Mouse (Mus musculus): ENCODE measurements around the gene Cbll1. TPM values are rescaled to one million over a fixed set of nuclear protein-coding genes. Genes with fewer than 3 reads are reported as not detected.

Gene Cbll1
- polyA plus RNA-seq (2016; fragmentation: Nextera tagmentation; extraction: Ambion mirVana): 15.9 and 18.1 TPM in 2 replicates

DNA sequence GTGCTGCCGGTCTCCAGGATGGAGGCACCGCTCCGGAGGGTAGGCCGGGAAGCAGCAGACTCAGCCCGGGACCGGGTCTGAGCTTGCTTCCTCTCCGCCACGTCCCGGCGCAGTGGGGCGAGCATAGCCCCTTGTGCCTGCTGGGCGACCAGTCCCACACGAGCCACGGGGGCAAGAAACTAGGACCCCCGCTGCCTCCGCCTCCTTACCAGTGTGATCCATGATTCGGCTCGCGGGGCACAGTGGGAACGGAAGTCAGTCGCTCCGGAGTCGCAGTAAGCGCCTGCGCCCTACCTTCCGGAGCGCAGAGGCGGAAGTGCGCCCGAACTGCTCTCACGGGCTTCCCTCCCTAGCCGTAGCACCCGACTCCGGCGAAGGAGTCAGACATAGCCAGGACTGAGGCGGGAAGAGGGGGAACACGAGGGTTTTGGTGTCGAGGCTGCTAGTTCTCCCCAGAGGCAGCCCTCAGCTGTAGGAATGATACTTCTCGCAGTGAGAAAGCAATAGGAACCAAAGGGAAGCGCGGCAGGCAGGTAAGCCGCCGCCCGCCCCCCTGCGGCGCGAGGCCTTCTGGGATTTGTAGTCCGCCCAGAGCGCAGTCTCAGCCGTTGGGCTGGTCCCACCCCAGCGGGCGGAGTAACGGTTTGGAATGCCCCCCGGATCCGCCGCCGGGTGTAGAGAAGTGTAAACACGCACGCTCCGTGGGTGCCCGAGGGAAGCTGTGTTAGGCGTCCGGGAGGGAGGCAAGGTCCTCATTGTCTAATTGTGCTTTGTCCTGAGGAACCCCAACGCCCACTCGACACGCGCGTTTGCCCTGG lies at the start of gene Cbll1:
Gene Cbll1, minus strand, starts transcription at position 303 of the 818 bp plus-strand sequence.
- H3K27me3 ChIP-seq: no peaks in the 10 kb centered on the region
- peaks cover 15% of the 10 kb centered on the region for H3K4me1 ChIP-seq
- H3K9ac ChIP-seq: peak within 1 kb of the TSS; percentile 76
- peak within 1 kb of the TSS; percentile 88 for H3K4me3 ChIP-seq
- no peaks in the 10 kb centered on the region for H3K9me3 ChIP-seq (replicated peaks)
- H3K36me3 ChIP-seq: no peaks in the 10 kb centered on the region
- ATAC-seq (ENCODE audit: low FRiP score): peak; percentile 98
- peak within 1 kb of the TSS; percentile 73 for H3K4me2 ChIP-seq (replicated peaks)
- peak within 1 kb of the TSS; percentile 95 for H3K27ac ChIP-seq
- WGBS: under 1% methylated on average over 68 of the region's 68 CpGs

DNA sequence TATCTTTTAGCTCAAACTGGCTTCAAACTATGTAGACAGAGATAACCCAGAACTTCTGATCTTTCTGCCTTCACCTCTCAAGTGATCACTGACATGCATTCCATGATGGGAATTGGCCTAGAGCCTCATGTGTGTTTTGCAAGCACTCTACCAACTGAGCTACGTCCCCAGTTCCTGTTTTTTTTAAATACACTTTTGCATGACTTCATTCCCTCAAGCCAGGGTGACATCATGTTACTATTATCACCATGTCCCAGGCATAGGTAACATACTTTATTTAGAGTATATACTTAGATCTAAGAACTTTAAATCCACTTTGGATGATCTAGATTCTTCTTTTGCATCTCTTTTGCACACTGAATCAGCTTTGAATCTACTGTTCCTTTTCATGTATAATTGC lies 46.6 kb upstream of the Cbll1 start:
- Histone ChIP-seq H3K36me3 (no peaks in the 10 kb centered on the region), H3K4me2 (replicated peaks) (no peak overlapping the region), H3K9ac (no peak overlapping the region), H3K9me3 (replicated peaks) (no peaks in the 10 kb centered on the region), H3K27me3 (no peaks in the 10 kb centered on the region), H3K4me1 (no peaks in the 10 kb centered on the region), H3K27ac (no peak overlapping the region), H3K4me3 (no peak overlapping the region)
- no peak for ATAC-seq (ENCODE audit: low FRiP score)
- WGBS: 82% methylated on average over 1 of the region's 1 CpGs

DNA sequence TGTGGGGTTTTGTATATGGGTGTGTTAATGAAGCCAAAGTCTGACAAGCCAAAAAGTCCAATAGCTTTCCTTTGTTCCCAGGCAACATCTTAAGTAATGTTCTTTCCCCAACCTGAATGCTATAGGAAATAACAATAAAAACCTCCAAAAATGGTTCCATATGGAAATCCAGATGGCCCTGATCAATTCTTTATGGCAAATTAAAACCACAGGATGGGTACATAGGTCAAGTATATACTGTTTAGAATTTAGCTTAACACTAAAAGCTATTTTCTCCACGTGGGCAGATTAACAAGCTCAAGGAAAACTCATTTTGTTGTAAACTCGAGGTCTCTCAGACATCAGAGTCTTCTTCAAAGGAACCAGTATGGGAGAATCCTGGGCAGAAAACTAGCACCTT lies 45.8 kb upstream of the Cbll1 start:
- Histone ChIP-seq H3K9me3 (replicated peaks) (no peaks in the 10 kb centered on the region), H3K4me3 (no peak overlapping the region), H3K4me2 (replicated peaks) (no peak overlapping the region), H3K36me3 (no peaks in the 10 kb centered on the region), H3K9ac (no peak overlapping the region), H3K27me3 (no peaks in the 10 kb centered on the region), H3K27ac (no peak overlapping the region), H3K4me1 (no peaks in the 10 kb centered on the region)
- ATAC-seq (ENCODE audit: low FRiP score): no peak
- 64% methylated on average over 2 of the region's 2 CpGs for WGBS

DNA sequence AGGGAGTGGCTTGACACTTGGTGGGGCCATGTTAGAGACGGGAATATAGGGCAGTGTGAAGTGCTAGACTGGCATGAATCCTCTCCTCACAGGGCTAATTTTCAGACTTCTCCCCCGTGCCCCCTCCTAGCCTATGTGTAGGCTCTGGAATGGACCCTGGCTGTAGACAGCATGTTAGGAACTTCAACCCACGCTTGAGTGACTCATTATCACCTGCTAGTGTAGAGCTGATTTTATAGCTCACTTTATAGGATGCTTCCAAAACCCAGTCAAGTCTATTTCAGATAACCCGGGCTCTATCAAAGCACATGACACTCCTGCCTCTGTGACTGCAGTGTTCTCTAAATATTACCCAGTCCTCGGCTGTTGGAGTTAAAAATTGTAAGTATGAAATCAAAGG lies 42.1 kb upstream of the Cbll1 start:
- 81% methylated on average over 5 of the region's 5 CpGs for WGBS
- Histone ChIP-seq H3K4me3 (no peak overlapping the region), H3K4me2 (replicated peaks) (no peak overlapping the region), H3K27ac (no peak overlapping the region), H3K36me3 (no peaks in the 10 kb centered on the region), H3K27me3 (no peaks in the 10 kb centered on the region), H3K9me3 (replicated peaks) (no peaks in the 10 kb centered on the region), H3K4me1 (no peaks in the 10 kb centered on the region), H3K9ac (no peak overlapping the region)
- no peak for ATAC-seq (ENCODE audit: low FRiP score)

DNA sequence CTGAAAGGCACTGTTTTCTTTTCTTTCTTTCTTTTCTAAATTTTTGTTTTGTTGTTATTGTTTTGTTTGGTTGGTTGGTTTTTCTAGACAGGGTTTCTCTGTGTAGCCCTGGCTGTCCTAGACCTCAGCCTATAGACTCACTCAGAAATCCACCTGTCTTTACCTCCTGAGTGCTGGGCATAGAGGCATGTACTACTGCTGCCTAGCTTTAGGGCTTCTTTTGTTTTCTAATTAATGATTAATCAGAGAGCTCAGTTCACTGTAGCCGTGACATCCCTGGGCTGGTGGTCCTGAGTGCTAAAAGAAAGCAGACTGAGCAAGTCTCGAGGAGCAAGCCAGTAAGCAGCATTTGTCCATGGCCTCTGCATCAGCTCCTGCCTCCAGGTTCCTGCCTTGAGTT lies 40.4 kb upstream of the Cbll1 start:
- Histone ChIP-seq H3K4me3 (no peak overlapping the region), H3K36me3 (no peaks in the 10 kb centered on the region), H3K4me1 (no peaks in the 10 kb centered on the region), H3K4me2 (replicated peaks) (no peak overlapping the region), H3K9ac (no peak overlapping the region), H3K27ac (no peak overlapping the region), H3K27me3 (no peaks in the 10 kb centered on the region), H3K9me3 (replicated peaks) (no peaks in the 10 kb centered on the region)
- ATAC-seq (ENCODE audit: low FRiP score): no peak
- WGBS: 59% methylated on average over 2 of the region's 2 CpGs

DNA sequence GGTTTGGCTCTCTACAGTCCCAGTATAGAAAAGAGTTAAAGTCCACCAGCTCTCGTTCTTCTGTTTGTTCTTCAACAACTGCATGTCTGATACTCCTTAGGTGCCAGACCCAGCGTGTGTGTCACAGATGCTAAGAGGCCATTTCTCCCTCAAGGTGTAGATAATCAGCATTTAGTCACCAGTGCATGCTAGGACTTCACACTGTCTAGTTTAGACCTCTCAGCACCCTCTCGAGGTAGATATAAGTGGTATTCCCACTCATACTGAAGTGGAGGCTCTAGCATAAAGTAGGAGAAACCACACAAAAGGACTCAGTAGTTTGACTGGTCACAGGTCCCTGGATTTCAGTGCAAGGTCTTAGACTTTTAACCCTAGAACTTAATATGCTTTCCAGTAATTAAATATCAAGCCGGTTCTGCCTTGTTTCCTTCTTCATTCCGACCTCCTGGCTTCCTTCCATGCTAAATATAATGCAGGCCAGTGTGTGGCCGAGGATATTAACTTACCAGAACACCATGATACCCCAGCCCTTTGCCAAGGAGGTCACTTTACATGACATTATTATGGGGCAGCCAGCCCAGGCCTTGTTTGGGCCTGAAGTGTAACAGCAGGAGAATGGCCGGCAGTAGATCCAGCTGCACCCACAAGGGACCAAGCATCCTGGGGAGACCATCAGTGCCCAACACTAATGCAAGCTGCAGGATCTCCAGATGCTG lies 38.3 kb upstream of the Cbll1 start:
- H3K9me3 ChIP-seq (replicated peaks): no peaks in the 10 kb centered on the region
- no peak overlapping the region for H3K4me2 ChIP-seq (replicated peaks)
- H3K4me1 ChIP-seq: peaks cover 3% of the 10 kb centered on the region; the same call in 1 of the 2 replicates
- WGBS: 75% methylated on average over 7 of the region's 7 CpGs
- no peaks in the 10 kb centered on the region for H3K36me3 ChIP-seq
- H3K4me3 ChIP-seq: no peak overlapping the region
- ATAC-seq (ENCODE audit: low FRiP score): no peak
- H3K27ac ChIP-seq: no peak overlapping the region
- no peaks in the 10 kb centered on the region for H3K27me3 ChIP-seq
- H3K9ac ChIP-seq: no peak overlapping the region

DNA sequence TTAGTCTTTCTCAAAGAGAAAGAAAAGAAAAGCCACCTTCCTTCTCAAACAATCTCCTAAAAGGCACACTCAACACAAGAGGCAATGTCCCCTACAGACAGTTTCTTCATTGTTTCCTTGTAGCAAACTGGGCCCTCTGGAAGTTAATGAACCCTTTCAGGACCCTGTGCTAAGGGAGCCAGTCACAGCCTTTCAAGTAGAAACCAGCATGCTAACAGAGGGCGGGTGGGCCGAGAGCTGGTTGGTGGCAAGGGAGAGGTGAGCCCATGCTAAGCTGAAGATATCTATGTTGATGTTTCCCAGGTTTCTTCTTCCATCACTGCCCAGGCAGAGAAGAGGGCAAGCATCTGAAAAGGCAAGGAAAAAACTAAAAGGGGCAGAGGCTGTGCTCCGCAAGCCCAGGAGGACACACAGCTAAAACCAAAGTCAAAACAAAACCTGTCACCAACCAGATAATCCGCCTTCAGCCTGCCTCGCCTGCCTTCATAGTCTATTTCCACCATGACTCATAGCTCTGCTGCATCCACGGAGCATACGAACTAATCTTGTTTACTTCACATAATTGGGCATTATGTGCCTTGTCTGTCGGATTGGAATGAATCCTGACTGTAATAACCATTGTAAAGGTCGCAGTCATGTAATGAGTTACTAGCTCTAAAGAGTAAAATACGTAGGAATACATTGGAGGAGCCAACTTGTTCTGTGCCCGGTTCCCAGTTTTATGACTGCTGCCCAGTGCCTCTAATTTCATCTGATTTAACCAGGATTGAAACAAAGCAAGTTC lies 34.8 kb upstream of the Cbll1 start:
- Histone ChIP-seq H3K27ac (no peak overlapping the region), H3K27me3 (no peaks in the 10 kb centered on the region), H3K4me1 (peaks cover 3% of the 10 kb centered on the region; the same call in 1 of the 2 replicates), H3K36me3 (no peaks in the 10 kb centered on the region), H3K9me3 (replicated peaks) (no peaks in the 10 kb centered on the region), H3K4me3 (no peak overlapping the region), H3K4me2 (replicated peaks) (no peak overlapping the region), H3K9ac (no peak overlapping the region)
- WGBS: 77% methylated on average over 11 of the region's 11 CpGs
- no peak for ATAC-seq (ENCODE audit: low FRiP score)

DNA sequence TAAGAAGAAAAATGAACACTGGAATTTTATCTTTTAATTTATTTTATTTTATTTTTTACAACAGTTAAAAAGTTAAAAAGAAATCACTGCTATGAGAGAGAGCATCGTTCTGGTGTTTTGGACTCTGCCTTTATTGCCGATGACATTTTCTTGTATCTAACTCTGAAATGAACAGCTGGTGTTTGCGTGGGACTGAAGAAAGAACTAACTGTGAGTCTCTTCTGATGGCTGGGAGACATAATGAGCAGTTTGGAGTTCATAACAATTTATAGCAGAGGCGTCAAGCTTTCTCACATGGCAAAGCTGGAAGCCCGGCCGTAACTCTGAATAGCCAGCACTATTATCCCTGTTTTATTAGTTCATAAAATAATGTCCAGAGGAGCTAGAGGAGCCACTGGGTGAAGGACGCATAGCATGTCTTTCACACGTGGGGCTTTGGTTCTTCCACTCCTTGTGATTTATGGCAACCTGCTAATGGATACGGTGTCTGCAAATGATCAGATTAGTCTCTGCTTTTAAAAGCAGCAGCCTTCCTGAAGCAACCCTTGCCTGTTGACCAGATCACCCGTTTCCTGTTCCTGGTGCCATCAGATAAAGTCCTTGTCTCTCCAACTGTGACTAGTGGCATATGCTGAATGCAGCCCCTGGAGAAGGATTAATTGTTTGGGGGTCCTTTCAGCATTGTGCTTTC lies 33.9 kb upstream of the Cbll1 start:
- no peak for ATAC-seq (ENCODE audit: low FRiP score)
- Histone ChIP-seq H3K4me2 (replicated peaks) (no peak overlapping the region), H3K27ac (no peak overlapping the region), H3K9me3 (replicated peaks) (no peaks in the 10 kb centered on the region), H3K9ac (no peak overlapping the region), H3K4me1 (peaks cover 3% of the 10 kb centered on the region; the same call in 1 of the 2 replicates), H3K27me3 (no peaks in the 10 kb centered on the region), H3K36me3 (no peaks in the 10 kb centered on the region), H3K4me3 (no peak overlapping the region)
- 85% methylated on average over 10 of the region's 10 CpGs for WGBS

DNA sequence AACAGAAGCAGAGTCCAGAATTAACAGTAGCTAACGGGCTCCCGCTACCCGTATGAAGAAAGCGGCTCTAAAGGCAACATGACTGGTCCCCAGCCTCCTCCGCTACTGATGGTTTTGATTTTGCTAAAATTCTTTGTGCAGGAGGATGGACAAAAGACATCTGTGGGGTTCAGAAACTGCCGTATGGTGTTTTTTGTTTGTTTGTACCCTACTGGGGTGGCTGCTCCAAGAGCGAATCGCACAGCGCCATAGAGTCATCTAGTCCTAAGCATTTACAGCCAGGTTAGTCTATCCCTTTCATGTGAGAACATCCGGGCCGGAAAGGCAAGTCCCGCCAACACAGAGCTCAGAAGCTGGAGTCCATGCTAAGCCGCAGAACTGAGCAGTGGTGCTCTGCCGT lies 32.6 kb upstream of the Cbll1 start:
- peaks cover 3% of the 10 kb centered on the region; the same call in 1 of the 2 replicates for H3K4me1 ChIP-seq

DNA sequence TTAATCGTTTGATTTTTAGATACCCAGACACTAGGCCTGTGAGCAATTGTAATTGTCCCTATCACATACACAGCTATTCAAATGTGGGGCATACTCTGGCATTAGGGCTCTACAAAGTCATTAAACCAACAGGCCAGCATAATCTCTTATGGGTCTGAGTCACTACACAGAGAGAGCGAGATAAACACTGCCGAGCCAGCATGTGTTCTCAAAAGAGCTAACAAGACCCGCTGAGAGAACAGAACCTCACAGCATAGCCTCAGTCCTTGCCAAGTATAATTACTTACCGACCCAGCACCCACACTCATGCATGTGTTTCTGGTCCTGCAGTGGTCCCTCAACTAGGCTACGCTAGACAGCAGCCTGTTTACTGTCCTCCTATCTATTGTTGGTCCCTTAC lies 28.0 kb upstream of the Cbll1 start:
- WGBS: 63% methylated on average over 6 of the region's 6 CpGs
- no peak for ATAC-seq (ENCODE audit: low FRiP score)

More for the DNA sequence above, 32.6 kb upstream of the Cbll1 start:
- no peaks in the 10 kb centered on the region for H3K27me3 ChIP-seq
- no peak overlapping the region for H3K27ac ChIP-seq
- H3K36me3 ChIP-seq: no peaks in the 10 kb centered on the region
- no peak overlapping the region for H3K9ac ChIP-seq
- ATAC-seq (ENCODE audit: low FRiP score): no peak
- H3K9me3 ChIP-seq (replicated peaks): no peaks in the 10 kb centered on the region
- no peak overlapping the region for H3K4me2 ChIP-seq (replicated peaks)
- 76% methylated on average over 14 of the region's 14 CpGs for WGBS
- no peak overlapping the region for H3K4me3 ChIP-seq

DNA sequence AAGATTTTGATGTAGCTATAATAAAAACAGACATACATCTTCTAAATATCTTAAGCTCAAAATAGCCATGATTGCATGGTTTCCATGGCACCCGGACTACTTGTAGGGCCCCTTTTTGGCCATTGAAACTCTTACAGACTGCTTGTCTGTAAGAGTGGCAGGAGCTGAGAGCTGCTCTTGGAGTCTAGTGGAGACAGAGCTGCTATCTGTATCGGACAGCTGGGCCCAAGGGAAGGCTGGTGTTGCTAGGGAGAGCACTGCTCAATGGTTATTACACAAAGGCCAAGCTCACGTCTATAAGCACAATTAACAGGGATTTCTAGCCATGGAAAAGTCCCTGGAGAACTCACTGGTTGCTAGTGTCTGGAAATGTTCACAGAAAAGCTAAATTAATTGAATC lies 22.0 kb upstream of the Cbll1 start:
- Histone ChIP-seq H3K4me2 (replicated peaks) (no peak overlapping the region), H3K27me3 (no peaks in the 10 kb centered on the region), H3K9ac (no peak overlapping the region), H3K4me3 (no peak overlapping the region), H3K4me1 (no peaks in the 10 kb centered on the region), H3K27ac (no peak overlapping the region), H3K36me3 (no peaks in the 10 kb centered on the region), H3K9me3 (replicated peaks) (no peaks in the 10 kb centered on the region)
- 67% methylated on average over 3 of the region's 3 CpGs for WGBS
- ATAC-seq (ENCODE audit: low FRiP score): no peak; the same call in 1 of the 2 replicates

More for the DNA sequence above, 28.0 kb upstream of the Cbll1 start:
- Histone ChIP-seq H3K27ac (no peak overlapping the region), H3K4me1 (no peaks in the 10 kb centered on the region), H3K36me3 (no peaks in the 10 kb centered on the region), H3K4me2 (replicated peaks) (no peak overlapping the region), H3K27me3 (no peaks in the 10 kb centered on the region), H3K9ac (no peak overlapping the region), H3K4me3 (no peak overlapping the region), H3K9me3 (replicated peaks) (no peaks in the 10 kb centered on the region)

DNA sequence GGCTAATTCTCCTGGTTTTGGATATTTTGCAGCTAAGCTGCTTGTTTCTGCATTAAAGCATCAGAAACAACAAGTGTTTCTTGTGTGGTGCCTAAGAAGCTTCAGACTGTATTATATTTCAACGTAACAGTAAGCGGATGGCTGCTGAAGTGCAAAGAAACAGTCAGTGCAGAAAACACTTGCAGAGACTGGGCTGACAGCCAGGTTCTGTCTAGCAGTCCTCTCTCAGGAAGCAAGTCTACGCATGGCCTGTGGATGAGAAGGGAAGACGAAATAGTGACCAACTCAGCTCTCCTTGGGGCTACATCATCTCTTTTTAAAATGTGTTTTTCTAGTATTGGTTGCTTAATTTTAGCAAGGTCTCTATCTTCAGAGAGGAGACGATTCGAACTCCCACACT lies 20.7 kb upstream of the Cbll1 start:
- no peak for ATAC-seq (ENCODE audit: low FRiP score)
- no peaks in the 10 kb centered on the region for H3K27me3 ChIP-seq
- no peaks in the 10 kb centered on the region for H3K36me3 ChIP-seq
- WGBS: 81% methylated on average over 6 of the region's 6 CpGs
- H3K9me3 ChIP-seq (replicated peaks): no peaks in the 10 kb centered on the region
- H3K4me1 ChIP-seq: no peaks in the 10 kb centered on the region
- no peak overlapping the region for H3K27ac ChIP-seq
- H3K4me3 ChIP-seq: no peak overlapping the region
- no peak overlapping the region for H3K4me2 ChIP-seq (replicated peaks)
- no peak overlapping the region for H3K9ac ChIP-seq

All from hindbrain, embryonic 12.5 days (tissue).